Mouse (Mus musculus) T-cell, adult 2 months (primary cell): ENCODE measurements around the gene Gfm2.
A peak's percentile ranks its signal among the peaks of the same experiment; 100 is the strongest.
"Not testable (repeated sequence)": the region's sequence is repeated elsewhere in the genome, so short reads cannot be mapped to it uniquely, and the experiment has no call there.

Experiments
- DNase-seq: peaks from one replicate; pipeline ENCODE4 v3.0.0; 2022; ENCODE audit warnings: low spot score

Gene Gfm2

GRCm38 (mm10) chr13:97137466-97138400, at the start of gene Gfm2, which contains the start of gene Nsa2:
Gfm2 (plus strand) TSS chr13:97137937.
Nsa2 (minus strand) TSS chr13:97137937.
- peak; percentile 91 for DNase-seq

- DNase-seq: no peak
Observed at GRCm38 (mm10) chr13:97088183-97088582, 49.6 kb upstream of the Gfm2 start.

GRCm38 (mm10) chr13:97095726-97096125, 42.0 kb upstream of the Gfm2 start:
- DNase-seq: no peak

- DNase-seq: no peak
Observed at GRCm38 (mm10) chr13:97099187-97099852, 38.4 kb upstream of the Gfm2 start, which contains the start of gene Gm6169. Gm6169 (minus strand) TSS chr13:97099237.

- no peak for DNase-seq
Observed at GRCm38 (mm10) chr13:97104996-97105395, 32.7 kb upstream of the Gfm2 start.

- DNase-seq: not testable (repeated sequence)
Observed at GRCm38 (mm10) chr13:97107721-97108120, 30.0 kb upstream of the Gfm2 start.

GRCm38 (mm10) chr13:97109046-97109445, 28.7 kb upstream of the Gfm2 start:
- DNase-seq: no peak

- no peak for DNase-seq
Observed at GRCm38 (mm10) chr13:97121341-97121740, 16.4 kb upstream of the Gfm2 start.

- not testable (repeated sequence) for DNase-seq
Observed at GRCm38 (mm10) chr13:97129654-97130053, 8.1 kb upstream of the Gfm2 start.

- DNase-seq: not testable (repeated sequence)
Observed at GRCm38 (mm10) chr13:97130413-97130812, 7.3 kb upstream of the Gfm2 start.

- not testable (repeated sequence) for DNase-seq
Observed at GRCm38 (mm10) chr13:97138404-97138931, 731 bp downstream of the Gfm2 start.

- no peak for DNase-seq
Observed at GRCm38 (mm10) chr13:97142321-97142720, 4.6 kb downstream of the Gfm2 start.

GRCm38 (mm10) chr13:97145834-97146233, 8.1 kb downstream of the Gfm2 start:
- peak; percentile 56 for DNase-seq

GRCm38 (mm10) chr13:97175520-97176264, 38.0 kb downstream of the Gfm2 start:
- no peak for DNase-seq

GRCm38 (mm10) chr13:97176731-97177130, 39.0 kb downstream of the Gfm2 start:
- no peak for DNase-seq

- DNase-seq: no peak
Observed at GRCm38 (mm10) chr13:97178943-97179342, 41.2 kb downstream of the Gfm2 start.

GRCm38 (mm10) chr13:97180113-97180828, 42.5 kb downstream of the Gfm2 start:
- no peak for DNase-seq

GRCm38 (mm10) chr13:97182821-97183220, 45.1 kb downstream of the Gfm2 start:
- no peak for DNase-seq

GRCm38 (mm10) chr13:97184168-97184567, 46.4 kb downstream of the Gfm2 start:
- no peak for DNase-seq

GRCm38 (mm10) chr13:97184656-97185055, 46.9 kb downstream of the Gfm2 start:
- no peak for DNase-seq

GRCm38 (mm10) chr13:97186346-97186745, 48.6 kb downstream of the Gfm2 start:
- DNase-seq: no peak
